Mouse (Mus musculus): ENCODE results near the gene Tmem184b. TPM values are rescaled to one million over a fixed set of nuclear protein-coding genes. Genes with fewer than 3 reads are reported as not detected.
A peak's percentile ranks its signal among the peaks of the same experiment; 100 is the strongest.

Tmem184b gene
- polyA plus RNA-seq, 1 experiment from 2014 or later: 36.2 TPM

DNA sequence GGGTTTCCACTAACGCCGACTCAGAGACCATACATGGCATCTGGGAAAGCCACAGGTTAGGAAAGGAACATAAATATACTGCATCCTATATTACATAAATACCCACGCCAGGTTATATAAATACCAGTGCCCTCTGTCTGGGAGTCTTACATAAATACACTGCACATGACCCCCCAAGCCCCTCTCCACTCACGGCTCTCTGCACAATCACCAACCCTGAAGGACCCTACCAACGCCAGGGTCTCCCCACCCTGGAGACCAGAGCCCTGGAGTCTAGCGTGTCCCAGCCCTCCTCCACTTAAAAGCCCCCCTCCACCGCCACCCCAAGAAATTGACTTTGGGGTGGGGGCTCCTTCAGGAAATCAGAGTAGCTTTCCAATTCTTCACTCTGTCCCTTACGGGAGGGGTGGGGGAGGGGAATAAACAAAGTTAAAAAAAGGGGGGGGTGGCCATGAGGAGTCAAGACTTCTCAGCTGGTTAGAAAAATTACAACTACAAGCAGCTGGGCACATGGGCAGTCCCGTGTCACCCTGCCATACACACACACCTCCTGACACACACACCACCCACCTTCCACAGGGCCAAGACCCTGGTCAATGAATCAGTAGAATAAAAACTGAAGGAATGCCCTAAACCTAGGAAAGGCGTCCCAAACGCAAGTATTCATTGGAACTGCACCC is 37.4 kb upstream of the Tmem184b start:
- H3K9ac ChIP-seq (replicated peaks; ENCODE audit: low read length): peak overlapping the region; percentile 97
- H3K4me3 ChIP-seq (ENCODE audit: low read depth, low read length): peak overlapping the region; percentile 90
- peaks cover 12% of the 10 kb centered on the region for H3K4me1 ChIP-seq (ENCODE audit: control insufficient read depth, insufficient read depth, low read length)
- ATAC-seq (replicated peaks; ENCODE audit: insufficient number of reproducible peaks, low FRiP score, low TSS enrichment, low read depth): no peak
- H3K4me2 ChIP-seq (ENCODE audit: low read depth, low read length): peak overlapping the region; percentile 90
- DNase-seq (ENCODE audit: low spot score): no peak
- H3K36me3 ChIP-seq (replicated peaks; ENCODE audit: control insufficient read depth, insufficient read depth, low read depth, low read length): peaks cover 3% of the 10 kb centered on the region
- peak overlapping the region; percentile 92 for H3K27ac ChIP-seq (replicated peaks; ENCODE audit: low read depth, low read length)
- H3K9me3 ChIP-seq (replicated peaks; ENCODE audit: control insufficient read depth, low read length): no peaks in the 10 kb centered on the region
- H3K27me3 ChIP-seq (ENCODE audit: control insufficient read depth, insufficient read depth, low read length): no peaks in the 10 kb centered on the region
- WGBS: 20% methylated on average over 11 of the region's 11 CpGs

GRCm38 (mm10) chr15:79440223-79440622 is 36.9 kb upstream of the Tmem184b start:
- Histone ChIP-seq H3K4me1 (ENCODE audit: control insufficient read depth, insufficient read depth, low read length) (peaks cover 12% of the 10 kb centered on the region), H3K27ac (replicated peaks; ENCODE audit: low read depth, low read length) (no peak overlapping the region)

GRCm38 (mm10) chr15:79439386-79439785 is 36.0 kb upstream of the Tmem184b start:
- H3K9me3 ChIP-seq (replicated peaks; ENCODE audit: control insufficient read depth, low read length): no peaks in the 10 kb centered on the region
- H3K36me3 ChIP-seq (replicated peaks; ENCODE audit: control insufficient read depth, insufficient read depth, low read depth, low read length): peaks cover 8% of the 10 kb centered on the region
- peaks cover 12% of the 10 kb centered on the region for H3K4me1 ChIP-seq (ENCODE audit: control insufficient read depth, insufficient read depth, low read length)
- peak overlapping the region; percentile 44; the same call in 1 of the 2 replicates for H3K9ac ChIP-seq (replicated peaks; ENCODE audit: low read length)
- no peaks in the 10 kb centered on the region for H3K27me3 ChIP-seq (ENCODE audit: control insufficient read depth, insufficient read depth, low read length)
- ATAC-seq (replicated peaks; ENCODE audit: insufficient number of reproducible peaks, low FRiP score, low TSS enrichment, low read depth) (no peak), DNase-seq (ENCODE audit: low spot score) (no peak)
- 71% methylated on average over 4 of the region's 4 CpGs for whole genome bisulfite sequencing
- H3K4me2 ChIP-seq (ENCODE audit: low read depth, low read length): no peak overlapping the region; the same call in 1 of the 2 replicates
- H3K4me3 ChIP-seq (ENCODE audit: low read depth, low read length): peak overlapping the region; percentile 14; the same call in 1 of the 2 replicates
- no peak overlapping the region for H3K27ac ChIP-seq (replicated peaks; ENCODE audit: low read depth, low read length)

More at GRCm38 (mm10) chr15:79440223-79440622, 36.9 kb upstream of the Tmem184b start:
- Histone ChIP-seq H3K27me3 (ENCODE audit: control insufficient read depth, insufficient read depth, low read length) (no peaks in the 10 kb centered on the region), H3K36me3 (replicated peaks; ENCODE audit: control insufficient read depth, insufficient read depth, low read depth, low read length) (peaks cover 3% of the 10 kb centered on the region), H3K4me3 (ENCODE audit: low read depth, low read length) (peak overlapping the region; percentile 90), H3K4me2 (ENCODE audit: low read depth, low read length) (peak overlapping the region; percentile 90), H3K9me3 (replicated peaks; ENCODE audit: control insufficient read depth, low read length) (no peaks in the 10 kb centered on the region), H3K9ac (replicated peaks; ENCODE audit: low read length) (peak overlapping the region; percentile 97)
- DNase-seq (ENCODE audit: low spot score) (no peak), ATAC-seq (replicated peaks; ENCODE audit: insufficient number of reproducible peaks, low FRiP score, low TSS enrichment, low read depth) (no peak)
- 79% methylated on average over 4 of the region's 4 CpGs for whole genome bisulfite sequencing

- ATAC-seq (replicated peaks; ENCODE audit: insufficient number of reproducible peaks, low FRiP score, low TSS enrichment, low read depth) (no peak), DNase-seq (ENCODE audit: low spot score) (no peak)
- WGBS: 88% methylated on average over 8 of the region's 8 CpGs
- H3K36me3 ChIP-seq (replicated peaks; ENCODE audit: control insufficient read depth, insufficient read depth, low read depth, low read length): peaks cover 12% of the 10 kb centered on the region
- H3K4me1 ChIP-seq (ENCODE audit: control insufficient read depth, insufficient read depth, low read length): peaks cover 12% of the 10 kb centered on the region
- no peak overlapping the region for H3K27ac ChIP-seq (replicated peaks; ENCODE audit: low read depth, low read length)
- no peak overlapping the region; the same call in 1 of the 2 replicates for H3K4me2 ChIP-seq (ENCODE audit: low read depth, low read length)
- H3K4me3 ChIP-seq (ENCODE audit: low read depth, low read length): no peak overlapping the region
- no peak overlapping the region; the same call in 1 of the 2 replicates for H3K9ac ChIP-seq (replicated peaks; ENCODE audit: low read length)
- no peaks in the 10 kb centered on the region for H3K9me3 ChIP-seq (replicated peaks; ENCODE audit: control insufficient read depth, low read length)
- H3K27me3 ChIP-seq (ENCODE audit: control insufficient read depth, insufficient read depth, low read length): no peaks in the 10 kb centered on the region
Measured at GRCm38 (mm10) chr15:79438816-79439215, 35.4 kb upstream of the Tmem184b start.

DNA sequence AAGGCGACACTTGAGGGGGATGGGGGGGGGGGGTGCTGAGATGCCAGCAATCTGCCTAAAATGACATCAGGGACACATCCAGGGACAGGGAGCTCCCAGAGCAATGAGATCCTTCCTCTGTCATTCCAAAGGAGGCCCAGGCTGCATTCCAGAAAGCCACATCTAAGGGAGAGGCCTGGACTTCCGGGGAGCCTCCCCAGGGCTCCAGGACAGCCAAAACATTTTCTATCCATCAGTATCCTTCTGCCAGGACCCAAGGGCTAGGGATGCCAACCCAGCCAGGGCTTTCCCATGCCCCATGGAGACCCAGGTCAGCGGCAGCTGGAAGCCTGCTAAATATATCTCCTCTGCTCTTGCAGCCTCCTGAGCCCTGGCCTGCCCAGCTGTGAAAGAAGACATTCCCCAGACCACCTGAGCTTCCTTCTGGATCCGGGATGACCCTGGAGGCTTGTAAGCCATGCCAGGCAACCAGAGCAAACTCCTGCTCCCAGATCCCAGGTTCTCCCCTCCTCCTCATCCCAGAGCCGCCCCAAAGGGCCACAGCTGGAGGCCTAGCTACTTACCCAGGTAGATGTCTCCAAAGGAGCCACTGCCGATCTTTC is 34.9 kb upstream of the Tmem184b start:
- Histone ChIP-seq H3K4me3 (ENCODE audit: low read depth, low read length) (no peak overlapping the region), H3K4me2 (ENCODE audit: low read depth, low read length) (peak overlapping the region; percentile 7; the same call in 1 of the 2 replicates), H3K27ac (replicated peaks; ENCODE audit: low read depth, low read length) (no peak overlapping the region), H3K9me3 (replicated peaks; ENCODE audit: control insufficient read depth, low read length) (no peaks in the 10 kb centered on the region), H3K9ac (replicated peaks; ENCODE audit: low read length) (no peak overlapping the region; the same call in 1 of the 2 replicates), H3K36me3 (replicated peaks; ENCODE audit: control insufficient read depth, insufficient read depth, low read depth, low read length) (peaks cover 12% of the 10 kb centered on the region), H3K4me1 (ENCODE audit: control insufficient read depth, insufficient read depth, low read length) (peaks cover 12% of the 10 kb centered on the region), H3K27me3 (ENCODE audit: control insufficient read depth, insufficient read depth, low read length) (no peaks in the 10 kb centered on the region)
- WGBS: 77% methylated on average over 6 of the region's 6 CpGs
- ATAC-seq (replicated peaks; ENCODE audit: insufficient number of reproducible peaks, low FRiP score, low TSS enrichment, low read depth) (no peak), DNase-seq (ENCODE audit: low spot score) (no peak)

DNA sequence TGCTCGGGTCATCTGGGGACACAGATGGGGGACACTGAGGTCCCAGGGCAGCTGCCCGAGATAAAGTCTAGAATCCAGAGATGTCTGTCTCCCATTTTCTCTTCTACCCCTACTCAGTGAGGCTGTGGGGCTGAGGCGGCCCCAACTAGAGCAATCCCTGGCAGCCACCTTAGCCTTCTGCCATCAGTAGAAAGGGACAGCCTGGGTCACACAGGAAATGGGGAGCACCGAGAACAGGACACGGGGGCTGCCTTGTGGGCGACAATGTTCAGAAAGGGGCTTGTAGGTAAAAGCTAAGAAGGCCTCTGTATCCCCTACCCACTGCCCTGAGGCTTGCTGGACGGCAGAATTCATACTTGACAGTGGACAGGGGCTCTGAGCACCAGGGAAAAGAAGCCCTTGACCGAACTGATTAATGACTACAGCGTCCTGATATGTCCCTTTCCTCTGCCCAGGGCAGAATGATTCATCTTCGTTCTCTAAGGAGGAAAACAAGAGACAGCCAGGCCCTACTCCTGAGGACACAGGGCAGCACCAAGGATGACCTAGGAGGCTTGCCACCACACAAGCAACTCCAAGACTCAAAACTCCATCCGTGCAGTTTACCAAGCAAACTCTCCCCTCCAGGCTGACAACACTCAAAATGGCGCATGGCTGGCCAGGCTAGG is 34.3 kb upstream of the Tmem184b start:
- no peak overlapping the region for H3K4me3 ChIP-seq (ENCODE audit: low read depth, low read length)
- 85% methylated on average over 12 of the region's 12 CpGs for WGBS

DNA sequence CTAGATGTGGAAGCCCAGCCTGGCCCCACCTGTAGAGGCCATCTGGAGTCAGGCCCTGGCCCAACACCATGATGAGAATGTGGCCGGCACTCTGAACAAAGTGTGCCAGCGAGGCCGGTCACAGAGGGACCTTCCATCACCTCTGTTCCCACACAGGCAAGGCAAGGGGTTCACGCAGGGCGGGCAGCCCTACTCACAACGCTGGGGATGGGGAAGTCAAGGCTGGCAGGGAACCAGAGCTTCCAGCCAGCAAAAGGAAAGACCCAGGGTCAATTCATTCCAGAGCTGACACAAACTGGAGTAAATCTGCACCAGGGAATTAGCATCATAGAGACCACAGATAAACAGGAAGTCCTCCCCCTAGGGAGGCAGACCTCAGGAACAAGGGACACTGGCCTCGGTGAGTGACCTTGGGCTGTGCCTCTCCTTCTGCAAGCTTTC is 33.1 kb upstream of the Tmem184b start:
- Histone ChIP-seq H3K9ac (replicated peaks; ENCODE audit: low read length) (no peak overlapping the region), H3K36me3 (replicated peaks; ENCODE audit: control insufficient read depth, insufficient read depth, low read depth, low read length) (peaks cover 15% of the 10 kb centered on the region), H3K4me3 (ENCODE audit: low read depth, low read length) (no peak overlapping the region), H3K4me2 (ENCODE audit: low read depth, low read length) (no peak overlapping the region), H3K4me1 (ENCODE audit: control insufficient read depth, insufficient read depth, low read length) (peaks cover 12% of the 10 kb centered on the region), H3K9me3 (replicated peaks; ENCODE audit: control insufficient read depth, low read length) (no peaks in the 10 kb centered on the region), H3K27me3 (ENCODE audit: control insufficient read depth, insufficient read depth, low read length) (no peaks in the 10 kb centered on the region), H3K27ac (replicated peaks; ENCODE audit: low read depth, low read length) (no peak overlapping the region)
- 71% methylated on average over 7 of the region's 7 CpGs for WGBS
- ATAC-seq (replicated peaks; ENCODE audit: insufficient number of reproducible peaks, low FRiP score, low TSS enrichment, low read depth) (no peak), DNase-seq (ENCODE audit: low spot score) (no peak)

More for the DNA sequence above, 34.3 kb upstream of the Tmem184b start:
- Histone ChIP-seq H3K9ac (replicated peaks; ENCODE audit: low read length) (no peak overlapping the region), H3K27me3 (ENCODE audit: control insufficient read depth, insufficient read depth, low read length) (no peaks in the 10 kb centered on the region), H3K4me2 (ENCODE audit: low read depth, low read length) (no peak overlapping the region), H3K4me1 (ENCODE audit: control insufficient read depth, insufficient read depth, low read length) (peaks cover 12% of the 10 kb centered on the region), H3K9me3 (replicated peaks; ENCODE audit: control insufficient read depth, low read length) (no peaks in the 10 kb centered on the region), H3K36me3 (replicated peaks; ENCODE audit: control insufficient read depth, insufficient read depth, low read depth, low read length) (peaks cover 12% of the 10 kb centered on the region), H3K27ac (replicated peaks; ENCODE audit: low read depth, low read length) (no peak overlapping the region)
- ATAC-seq (replicated peaks; ENCODE audit: insufficient number of reproducible peaks, low FRiP score, low TSS enrichment, low read depth) (no peak), DNase-seq (ENCODE audit: low spot score) (no peak)

All from embryonic facial prominence, embryonic 11.5 days (tissue).